Mouse (Mus musculus) brain, embryonic 14.5 days (tissue): Measurements from ENCODE around the gene Rtl3.

Source experiments
- CTCF ChIP-seq: fragments of 200-500 bp; IDR thresholded peaks from 2 replicates; pipeline ENCODE4 v1.5.1; 2012; ENCODE audit warnings: inconsistent platforms, mild to moderate bottlenecking, moderate library complexity, borderline replicate concordance; ENCODE audit not compliant: insufficient read depth, insufficient read length; ENCODE audit errors: extremely low read depth
- POLR2A ChIP-seq: fragments of 200-500 bp; IDR thresholded peaks from 2 replicates; pipeline ENCODE4 v1.6.1; 2012; ENCODE audit warnings: mild to moderate bottlenecking, inconsistent platforms, borderline replicate concordance; ENCODE audit not compliant: poor library complexity, insufficient read depth, insufficient read length, severe bottlenecking; ENCODE audit errors: extremely low read depth

- TF ChIP-seq CTCF (no peak), POLR2A (no peak)
These were observed 31.0 kb upstream of the Rtl3 start for GRCm38 (mm10) chrX:106871426-106871825.
